Mouse (Mus musculus) heart, postnatal 25 days (tissue): ENCODE results near the gene Hgf. TPM values are rescaled to one million over a fixed set of nuclear protein-coding genes. Genes with fewer than 3 reads are reported as not detected.

ENCODE experiments used
- total RNA-seq, 2 experiments: library from RNA; stranded (reverse); gene quantifications; 2 replicates each; pipeline ENCODE4 v1.2.3; 2021

The Hgf gene
- total RNA-seq, 2 experiments from 2014 or later, result 0.68 to 1.0 TPM

Other genes with a start within 250 kb of the Hgf start
- not detected for gene Gm28710, start 238.3 kb downstream of the Hgf start, total RNA-seq